Mouse (Mus musculus): ENCODE results near the gene Fbxw10. TPM values are rescaled to one million over a fixed set of nuclear protein-coding genes. Genes with fewer than 3 reads are reported as not detected.

Fbxw10 gene
- polyA plus RNA-seq, 1 experiment: 5.2 TPM

DNA sequence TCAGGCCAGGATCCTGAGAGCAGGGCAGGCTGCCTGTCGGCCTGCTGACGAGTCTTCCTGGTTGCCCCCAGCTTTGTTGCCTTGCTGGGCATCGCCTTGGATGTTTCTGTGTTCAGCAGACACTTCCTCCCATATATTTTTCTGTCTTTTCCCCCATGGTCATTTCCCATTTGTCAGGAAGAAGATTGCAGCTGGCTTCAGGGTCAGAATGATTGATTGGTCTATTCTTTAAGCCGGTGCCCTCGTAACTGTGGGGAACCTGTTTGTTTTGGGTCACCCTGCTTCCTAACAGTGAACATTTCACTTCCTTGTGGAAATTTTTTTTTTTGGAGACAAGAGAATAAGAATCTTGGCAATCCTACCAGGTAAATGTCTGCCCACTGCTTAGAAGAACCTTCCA, 38.5 kb downstream of the Fbxw10 start:
- no peak for DNase-seq
- Histone ChIP-seq H3K4me1 (replicated peaks; ENCODE audit: control insufficient read depth, insufficient read depth, low read length) (no peaks in the 10 kb centered on the region), H3K36me3 (ENCODE audit: control insufficient read depth, insufficient read depth, low read length) (peaks cover 16% of the 10 kb centered on the region; the same call in 1 of the 2 replicates), H3K4me3 (ENCODE audit: control insufficient read depth, insufficient read depth, low read length) (no peak overlapping the region), H3K27me3 (ENCODE audit: control insufficient read depth, insufficient read depth, low read length) (no peaks in the 10 kb centered on the region), H3K27ac (ENCODE audit: control insufficient read depth, insufficient read depth, low read length) (no peak overlapping the region)
- WGBS: 94% methylated on average over 5 of the region's 5 CpGs
- TF ChIP-seq CTCF (IDR thresholded peaks at IDR 0.05; ENCODE audit: borderline replicate concordance, control insufficient read depth, extremely low read depth, insufficient read depth, low read length, poor library complexity) (no peak), POLR2A (IDR thresholded peaks at IDR 0.05; ENCODE audit: control insufficient read depth, extremely low read depth, insufficient read depth, low read length, poor library complexity) (no peak)

DNA sequence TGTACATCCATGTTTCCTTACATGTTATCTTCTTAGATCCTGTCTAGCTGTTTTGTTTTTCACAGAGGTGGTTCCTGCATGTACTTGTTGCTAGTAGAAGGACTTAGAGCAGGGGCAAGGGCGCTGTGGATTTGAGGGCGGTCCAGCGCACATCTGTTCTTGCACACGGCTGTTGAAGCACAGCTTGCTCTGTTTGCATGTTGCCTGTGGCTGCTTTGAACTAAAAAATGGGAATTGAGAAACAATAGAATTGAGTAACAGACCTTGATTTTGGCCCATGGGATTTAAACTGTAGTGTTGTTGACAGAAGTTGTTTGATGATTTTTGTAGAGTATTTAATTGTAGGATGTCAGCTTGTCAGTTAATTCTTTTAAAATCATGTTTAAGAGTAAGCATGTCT, 43.9 kb downstream of the Fbxw10 start:
- no peak overlapping the region for H3K27ac ChIP-seq (ENCODE audit: control insufficient read depth, insufficient read depth, low read length)

DNA sequence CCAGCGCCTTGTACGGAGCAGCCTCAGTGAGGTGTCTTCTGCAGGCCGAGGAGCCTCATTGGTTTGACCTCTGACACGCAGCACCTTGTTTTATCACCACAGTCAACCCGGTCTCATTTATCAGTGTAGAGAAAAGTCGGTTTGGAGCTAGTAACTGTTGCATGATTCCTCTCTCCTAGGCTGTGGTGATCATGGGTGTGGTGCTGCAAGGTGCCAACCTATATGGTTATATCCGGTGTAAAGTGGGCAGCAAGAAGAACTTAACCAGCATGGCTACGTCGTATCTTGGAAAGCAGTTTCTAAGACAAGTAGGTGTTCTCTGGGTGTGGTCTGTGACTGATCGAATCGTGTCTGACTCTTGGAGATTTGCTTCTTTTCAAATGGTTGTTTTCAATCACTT, 44.9 kb downstream of the Fbxw10 start:
- Histone ChIP-seq H3K4me1 (replicated peaks; ENCODE audit: control insufficient read depth, insufficient read depth, low read length) (no peaks in the 10 kb centered on the region), H3K27me3 (ENCODE audit: control insufficient read depth, insufficient read depth, low read length) (no peaks in the 10 kb centered on the region), H3K36me3 (ENCODE audit: control insufficient read depth, insufficient read depth, low read length) (peaks cover 6% of the 10 kb centered on the region; the same call in 1 of the 2 replicates), H3K27ac (ENCODE audit: control insufficient read depth, insufficient read depth, low read length) (no peak overlapping the region), H3K4me3 (ENCODE audit: control insufficient read depth, insufficient read depth, low read length) (no peak overlapping the region)
- TF ChIP-seq POLR2A (IDR thresholded peaks at IDR 0.05; ENCODE audit: control insufficient read depth, extremely low read depth, insufficient read depth, low read length, poor library complexity) (no peak), CTCF (IDR thresholded peaks at IDR 0.05; ENCODE audit: borderline replicate concordance, control insufficient read depth, extremely low read depth, insufficient read depth, low read length, poor library complexity) (no peak)
- no peak for DNase-seq
- WGBS: 96% methylated on average over 11 of the region's 11 CpGs

More for the DNA sequence above, 43.9 kb downstream of the Fbxw10 start:
- TF ChIP-seq CTCF (IDR thresholded peaks at IDR 0.05; ENCODE audit: borderline replicate concordance, control insufficient read depth, extremely low read depth, insufficient read depth, low read length, poor library complexity) (no peak), POLR2A (IDR thresholded peaks at IDR 0.05; ENCODE audit: control insufficient read depth, extremely low read depth, insufficient read depth, low read length, poor library complexity) (no peak)
- no peak for DNase-seq
- Histone ChIP-seq H3K4me1 (replicated peaks; ENCODE audit: control insufficient read depth, insufficient read depth, low read length) (no peaks in the 10 kb centered on the region), H3K4me3 (ENCODE audit: control insufficient read depth, insufficient read depth, low read length) (no peak overlapping the region), H3K27me3 (ENCODE audit: control insufficient read depth, insufficient read depth, low read length) (no peaks in the 10 kb centered on the region), H3K36me3 (ENCODE audit: control insufficient read depth, insufficient read depth, low read length) (peaks cover 11% of the 10 kb centered on the region; the same call in 1 of the 2 replicates)
- 96% methylated on average over 4 of the region's 4 CpGs for WGBS

DNA sequence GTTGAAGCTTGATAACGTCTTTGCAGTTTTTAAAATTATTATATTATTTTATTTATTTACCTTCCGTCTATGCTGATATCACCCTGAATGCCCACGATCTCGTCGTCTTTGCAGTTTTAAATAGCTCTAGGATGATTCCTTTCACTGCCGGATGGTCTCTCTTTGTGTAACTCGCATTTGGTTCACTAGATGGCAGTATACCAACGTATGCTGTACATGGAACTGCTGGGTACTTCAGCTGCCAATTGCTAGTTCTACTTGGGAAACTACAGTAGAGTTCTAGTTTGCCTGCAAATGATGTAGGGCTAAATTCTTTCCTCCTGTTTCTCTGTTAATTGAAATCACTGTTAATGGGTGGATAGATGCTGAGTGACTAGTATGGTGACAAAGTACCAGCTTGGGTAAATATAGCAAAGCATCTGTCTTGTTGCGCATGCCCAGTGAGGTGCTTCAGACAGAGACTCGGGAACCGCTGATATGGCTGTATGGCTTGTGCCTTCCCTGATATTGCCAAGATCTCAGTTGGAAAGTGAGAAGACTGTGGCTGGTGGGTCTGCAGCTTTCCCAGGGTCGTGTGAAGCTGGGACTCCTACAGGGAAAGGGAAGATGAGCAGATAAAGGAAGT, 54.9 kb downstream of the Fbxw10 start:
- no peaks in the 10 kb centered on the region for H3K4me1 ChIP-seq (replicated peaks; ENCODE audit: control insufficient read depth, insufficient read depth, low read length)
- no peak overlapping the region for H3K4me3 ChIP-seq (ENCODE audit: control insufficient read depth, insufficient read depth, low read length)
- no peaks in the 10 kb centered on the region for H3K36me3 ChIP-seq (ENCODE audit: control insufficient read depth, insufficient read depth, low read length)
- WGBS: 33% methylated on average over 12 of the region's 12 CpGs
- H3K27me3 ChIP-seq (ENCODE audit: control insufficient read depth, insufficient read depth, low read length): no peaks in the 10 kb centered on the region
- no peak overlapping the region for H3K27ac ChIP-seq (ENCODE audit: control insufficient read depth, insufficient read depth, low read length)
- TF ChIP-seq POLR2A (IDR thresholded peaks at IDR 0.05; ENCODE audit: control insufficient read depth, extremely low read depth, insufficient read depth, low read length, poor library complexity): no peak
- TF ChIP-seq CTCF (IDR thresholded peaks at IDR 0.05; ENCODE audit: borderline replicate concordance, control insufficient read depth, extremely low read depth, insufficient read depth, low read length, poor library complexity): no peak
- DNase-seq: peak; percentile 53

DNA sequence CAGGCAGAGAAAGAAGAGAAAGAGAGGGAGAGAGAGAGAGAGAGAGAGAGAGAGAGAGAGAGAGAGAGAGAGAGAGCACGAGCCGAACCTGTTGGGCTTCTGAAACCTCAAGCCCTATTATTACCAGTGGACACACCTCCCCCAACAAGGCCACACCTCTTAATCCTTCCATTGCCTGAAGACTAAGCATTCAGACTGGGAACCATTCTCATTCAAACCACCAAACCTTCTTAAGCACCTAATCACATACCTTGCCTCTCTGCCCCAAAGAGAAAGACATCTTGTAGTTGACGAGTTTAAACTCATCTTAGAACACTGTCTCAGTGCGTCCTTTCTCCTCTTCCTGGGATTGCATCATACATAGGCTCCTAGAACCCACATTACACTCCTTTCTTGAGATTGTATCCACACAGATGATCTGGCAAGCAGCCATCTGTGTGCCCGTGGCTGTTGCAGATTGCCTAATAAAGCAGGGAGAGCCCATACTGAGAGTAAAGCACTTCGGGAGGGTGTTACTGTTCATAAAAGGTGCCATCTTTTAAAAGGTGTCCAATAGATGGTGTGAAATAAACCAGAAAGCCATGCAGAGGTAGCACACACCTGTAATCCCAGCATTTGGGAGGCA, 57.1 kb downstream of the Fbxw10 start:
- Histone ChIP-seq H3K4me3 (ENCODE audit: control insufficient read depth, insufficient read depth, low read length) (no peak overlapping the region), H3K36me3 (ENCODE audit: control insufficient read depth, insufficient read depth, low read length) (no peaks in the 10 kb centered on the region), H3K27ac (ENCODE audit: control insufficient read depth, insufficient read depth, low read length) (no peak overlapping the region), H3K4me1 (replicated peaks; ENCODE audit: control insufficient read depth, insufficient read depth, low read length) (no peaks in the 10 kb centered on the region), H3K27me3 (ENCODE audit: control insufficient read depth, insufficient read depth, low read length) (no peaks in the 10 kb centered on the region)
- no peak for DNase-seq
- WGBS: 76% methylated on average over 6 of the region's 6 CpGs
- no peak for TF ChIP-seq CTCF (IDR thresholded peaks at IDR 0.05; ENCODE audit: borderline replicate concordance, control insufficient read depth, extremely low read depth, insufficient read depth, low read length, poor library complexity)
- no peak for TF ChIP-seq POLR2A (IDR thresholded peaks at IDR 0.05; ENCODE audit: control insufficient read depth, extremely low read depth, insufficient read depth, low read length, poor library complexity)

DNA sequence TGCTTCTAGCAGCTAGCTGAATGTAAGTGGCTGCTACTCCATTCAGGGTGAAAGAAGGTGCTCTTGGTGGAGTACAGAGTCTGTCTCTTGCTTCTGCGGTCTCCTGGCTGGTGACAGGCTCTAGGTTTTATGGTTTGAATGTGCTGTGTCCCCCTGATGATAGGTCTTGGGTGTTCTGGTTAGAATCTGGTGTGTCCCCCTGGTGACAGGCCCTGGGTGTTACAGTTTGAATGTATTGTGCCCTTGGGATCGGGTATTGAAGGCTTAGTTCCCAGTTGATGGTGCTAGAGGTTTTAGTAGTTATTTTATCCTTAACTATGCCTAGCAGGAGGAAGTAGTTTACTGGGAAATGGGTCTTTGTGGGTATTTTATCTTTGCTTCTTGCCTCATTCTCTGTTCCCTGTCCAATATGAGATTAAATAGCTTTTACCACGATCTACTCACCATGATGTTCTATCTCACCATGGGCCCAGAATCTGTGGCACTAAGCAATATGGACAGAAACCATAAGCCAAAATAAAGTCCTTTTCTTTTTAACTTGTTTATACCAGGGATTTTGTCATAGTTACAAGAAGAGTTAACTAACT, 62.9 kb downstream of the Fbxw10 start:
- TF ChIP-seq CTCF (IDR thresholded peaks at IDR 0.05; ENCODE audit: borderline replicate concordance, control insufficient read depth, extremely low read depth, insufficient read depth, low read length, poor library complexity): no peak
- TF ChIP-seq POLR2A (IDR thresholded peaks at IDR 0.05; ENCODE audit: control insufficient read depth, extremely low read depth, insufficient read depth, low read length, poor library complexity): no peak
- WGBS: 67% methylated on average over 3 of the region's 3 CpGs
- H3K4me1 ChIP-seq (replicated peaks; ENCODE audit: control insufficient read depth, insufficient read depth, low read length): no peaks in the 10 kb centered on the region
- no peak overlapping the region for H3K4me3 ChIP-seq (ENCODE audit: control insufficient read depth, insufficient read depth, low read length)
- H3K27ac ChIP-seq (ENCODE audit: control insufficient read depth, insufficient read depth, low read length): no peak overlapping the region
- DNase-seq: peak; percentile 32
- H3K36me3 ChIP-seq (ENCODE audit: control insufficient read depth, insufficient read depth, low read length): no peaks in the 10 kb centered on the region
- no peaks in the 10 kb centered on the region for H3K27me3 ChIP-seq (ENCODE audit: control insufficient read depth, insufficient read depth, low read length)
